Mouse (Mus musculus) gastrocnemius, postnatal 36 days (tissue): ENCODE measurements around the gene Lyzl4. TPM values are rescaled to one million over a fixed set of nuclear protein-coding genes. Genes with fewer than 3 reads are reported as not detected.

ENCODE experiments used
- DNase-seq, 2 experiments: peaks; one replicate each; pipeline ENCODE4 v3.0.0; 2022
- intact Hi-C: fragments of 180-260 bp; cut with DNase I; formaldehyde crosslinking; loops from one replicate; pipeline ENCODE4 v1.15.1; 2025
- total RNA-seq, 2 experiments: library from RNA; stranded (reverse); gene quantifications; 2 replicates each; pipeline ENCODE4 v1.2.3; 2021

Gene Lyzl4
- total RNA-seq, 2 experiments from 2014 or later = not detected

GRCm38 (mm10) chr9:121549010-121549409 is 92.9 kb downstream of the Lyzl4 start:
- DNase-seq = no peak
- intact Hi-C loops = no loop called here

- DNase-seq = no peak
- intact Hi-C loops = no loop called here
Measured at GRCm38 (mm10) chr9:121547431-121547830, 94.5 kb downstream of the Lyzl4 start.

- intact Hi-C loops = no loop called here
- no peak for DNase-seq
Measured at GRCm38 (mm10) chr9:121541530-121541929, 100.4 kb downstream of the Lyzl4 start.

GRCm38 (mm10) chr9:121532626-121533025 is 109.3 kb downstream of the Lyzl4 start:
- intact Hi-C loops = no loop called here
- no peak for DNase-seq

- no peak for DNase-seq
Measured at GRCm38 (mm10) chr9:121528605-121529357, 113.1 kb downstream of the Lyzl4 start.

More at GRCm38 (mm10) chr9:121528605-121529357, 113.1 kb downstream of the Lyzl4 start:
- intact Hi-C loops = no loop called here

Other genes starting within 250 kb of the Lyzl4 start
- gene Cck, start 146.4 kb downstream of the Lyzl4 start, total RNA-seq = 1 to 10 TPM in 1 of 2 experiments, under 1 TPM in 1; 0.43 to 1.2 TPM
- gene Vipr1, start 620 bp upstream of the Lyzl4 start, total RNA-seq = 1 to 10 TPM; 1.8 to 4.5 TPM
- 1 to 10 TPM; 4.7 to 4.9 TPM for gene Sec22c, start 63.4 kb upstream of the Lyzl4 start, total RNA-seq
- gene Ss18l2, start 68.2 kb upstream of the Lyzl4 start, total RNA-seq = 100 to 1,000 TPM in 1 of 2 experiments, 10 to 100 TPM in 1; 95.2 to 104 TPM
- gene Nktr, start 77.1 kb upstream of the Lyzl4 start, total RNA-seq = 10 to 100 TPM; 27.4 to 31.6 TPM
- 100 to 1,000 TPM in 1 of 2 experiments, 10 to 100 TPM in 1; 98.5 to 111 TPM for gene Zfp651, start 117.2 kb upstream of the Lyzl4 start, total RNA-seq
- 100 to 1,000 TPM; 113 to 117 TPM for gene Klhl40, start 135.5 kb upstream of the Lyzl4 start, total RNA-seq
- gene Hhatl, start 150.4 kb upstream of the Lyzl4 start, total RNA-seq = 100 to 1,000 TPM; 157 to 170 TPM
- gene Ccdc13, start 197.4 kb upstream of the Lyzl4 start, total RNA-seq = under 1 TPM in 1 of 2 experiments, not detected in 1; 0.17 TPM
- gene Higd1a, start 216.3 kb upstream of the Lyzl4 start, total RNA-seq = 10 to 100 TPM; 96.5 to 97.5 TPM